Mouse (Mus musculus): ENCODE results near the gene Iqsec1.

Gene Iqsec1

GRCm38 (mm10) chr6:90892401-90892800, 96.1 kb downstream of the Iqsec1 start:
- no peak overlapping the region for H3K4me3 ChIP-seq (replicated peaks; ENCODE audit: low read length)
- H3K27me3 ChIP-seq (ENCODE audit: insufficient read depth, low read length) = no peaks in the 10 kb centered on the region
- no peaks in the 10 kb centered on the region for H3K36me3 ChIP-seq (ENCODE audit: insufficient read depth, low read length)
- H3K4me1 ChIP-seq (replicated peaks; ENCODE audit: low read depth, low read length) = peaks cover under 1% of the 10 kb centered on the region; the same call in 1 of the 2 replicates
- no peaks in the 10 kb centered on the region for H3K9me3 ChIP-seq (ENCODE audit: low read length)
- TF ChIP-seq NANOG (IDR thresholded peaks at IDR 0.05; ENCODE audit: borderline replicate concordance, low read length) (no peak), POU5F1 (IDR thresholded peaks at IDR 0.05; ENCODE audit: borderline replicate concordance, low read length) (no peak), CTCF (conservative IDR thresholded peaks at IDR 0.05; ENCODE audit: low read length) (no peak)

- TF ChIP-seq POU5F1 (IDR thresholded peaks at IDR 0.05; ENCODE audit: borderline replicate concordance, low read length) (no peak), CTCF (conservative IDR thresholded peaks at IDR 0.05; ENCODE audit: low read length) (no peak), NANOG (IDR thresholded peaks at IDR 0.05; ENCODE audit: borderline replicate concordance, low read length) (no peak)
- H3K27me3 ChIP-seq (ENCODE audit: insufficient read depth, low read length) = no peaks in the 10 kb centered on the region
- peaks cover 7% of the 10 kb centered on the region for H3K4me1 ChIP-seq (replicated peaks; ENCODE audit: low read depth, low read length)
- no peaks in the 10 kb centered on the region for H3K36me3 ChIP-seq (ENCODE audit: insufficient read depth, low read length)
- no peaks in the 10 kb centered on the region for H3K9me3 ChIP-seq (ENCODE audit: low read length)
- no peak overlapping the region for H3K4me3 ChIP-seq (replicated peaks; ENCODE audit: low read length)
These were observed 98.9 kb downstream of the Iqsec1 start for GRCm38 (mm10) chr6:90889356-90890285.

GRCm38 (mm10) chr6:90887024-90887775, 101.3 kb downstream of the Iqsec1 start:
- TF ChIP-seq CTCF (conservative IDR thresholded peaks at IDR 0.05; ENCODE audit: low read length) (no peak), POU5F1 (IDR thresholded peaks at IDR 0.05; ENCODE audit: borderline replicate concordance, low read length) (no peak), NANOG (IDR thresholded peaks at IDR 0.05; ENCODE audit: borderline replicate concordance, low read length) (no peak)
- H3K4me1 ChIP-seq (replicated peaks; ENCODE audit: low read depth, low read length) = peaks cover 7% of the 10 kb centered on the region
- no peaks in the 10 kb centered on the region for H3K27me3 ChIP-seq (ENCODE audit: insufficient read depth, low read length)

GRCm38 (mm10) chr6:90885626-90886025, 102.9 kb downstream of the Iqsec1 start:
- TF ChIP-seq NANOG (IDR thresholded peaks at IDR 0.05; ENCODE audit: borderline replicate concordance, low read length) (no peak), POU5F1 (IDR thresholded peaks at IDR 0.05; ENCODE audit: borderline replicate concordance, low read length) (no peak), CTCF (conservative IDR thresholded peaks at IDR 0.05; ENCODE audit: low read length) (no peak)

More at GRCm38 (mm10) chr6:90887024-90887775, 101.3 kb downstream of the Iqsec1 start:
- no peaks in the 10 kb centered on the region for H3K9me3 ChIP-seq (ENCODE audit: low read length)
- H3K36me3 ChIP-seq (ENCODE audit: insufficient read depth, low read length) = no peaks in the 10 kb centered on the region
- no peak overlapping the region for H3K4me3 ChIP-seq (replicated peaks; ENCODE audit: low read length)

GRCm38 (mm10) chr6:90884631-90885030, 103.9 kb downstream of the Iqsec1 start:
- TF ChIP-seq POU5F1 (IDR thresholded peaks at IDR 0.05; ENCODE audit: borderline replicate concordance, low read length) (no peak), CTCF (conservative IDR thresholded peaks at IDR 0.05; ENCODE audit: low read length) (no peak), NANOG (IDR thresholded peaks at IDR 0.05; ENCODE audit: borderline replicate concordance, low read length) (no peak)
- no peaks in the 10 kb centered on the region for H3K36me3 ChIP-seq (ENCODE audit: insufficient read depth, low read length)
- no peaks in the 10 kb centered on the region for H3K9me3 ChIP-seq (ENCODE audit: low read length)
- peaks cover 7% of the 10 kb centered on the region for H3K4me1 ChIP-seq (replicated peaks; ENCODE audit: low read depth, low read length)
- no peaks in the 10 kb centered on the region for H3K27me3 ChIP-seq (ENCODE audit: insufficient read depth, low read length)
- no peak overlapping the region for H3K4me3 ChIP-seq (replicated peaks; ENCODE audit: low read length)

More at GRCm38 (mm10) chr6:90885626-90886025, 102.9 kb downstream of the Iqsec1 start:
- Histone ChIP-seq H3K4me1 (replicated peaks; ENCODE audit: low read depth, low read length) (peaks cover 7% of the 10 kb centered on the region), H3K9me3 (ENCODE audit: low read length) (no peaks in the 10 kb centered on the region), H3K27me3 (ENCODE audit: insufficient read depth, low read length) (no peaks in the 10 kb centered on the region), H3K36me3 (ENCODE audit: insufficient read depth, low read length) (no peaks in the 10 kb centered on the region), H3K4me3 (replicated peaks; ENCODE audit: low read length) (no peak overlapping the region)

- Histone ChIP-seq H3K4me1 (replicated peaks; ENCODE audit: low read depth, low read length) (no peaks in the 10 kb centered on the region), H3K4me3 (replicated peaks; ENCODE audit: low read length) (no peak overlapping the region), H3K36me3 (ENCODE audit: insufficient read depth, low read length) (no peaks in the 10 kb centered on the region), H3K9me3 (ENCODE audit: low read length) (no peaks in the 10 kb centered on the region), H3K27me3 (ENCODE audit: insufficient read depth, low read length) (no peaks in the 10 kb centered on the region)
- TF ChIP-seq POU5F1 (IDR thresholded peaks at IDR 0.05; ENCODE audit: borderline replicate concordance, low read length) (no peak), NANOG (IDR thresholded peaks at IDR 0.05; ENCODE audit: borderline replicate concordance, low read length) (no peak)
These were observed 107.5 kb downstream of the Iqsec1 start for GRCm38 (mm10) chr6:90880975-90881374.

GRCm38 (mm10) chr6:90880404-90880803, 108.1 kb downstream of the Iqsec1 start:
- Histone ChIP-seq H3K9me3 (ENCODE audit: low read length) (no peaks in the 10 kb centered on the region), H3K4me3 (replicated peaks; ENCODE audit: low read length) (no peak overlapping the region)

GRCm38 (mm10) chr6:90871581-90871980, 116.9 kb downstream of the Iqsec1 start:
- H3K4me3 ChIP-seq (replicated peaks; ENCODE audit: low read length) = no peak overlapping the region
- H3K36me3 ChIP-seq (ENCODE audit: insufficient read depth, low read length) = no peaks in the 10 kb centered on the region
- no peaks in the 10 kb centered on the region for H3K9me3 ChIP-seq (ENCODE audit: low read length)
- no peaks in the 10 kb centered on the region for H3K4me1 ChIP-seq (replicated peaks; ENCODE audit: low read depth, low read length)
- TF ChIP-seq POU5F1 (IDR thresholded peaks at IDR 0.05; ENCODE audit: borderline replicate concordance, low read length) = no peak
- TF ChIP-seq NANOG (IDR thresholded peaks at IDR 0.05; ENCODE audit: borderline replicate concordance, low read length) = no peak
- no peaks in the 10 kb centered on the region for H3K27me3 ChIP-seq (ENCODE audit: insufficient read depth, low read length)

More at GRCm38 (mm10) chr6:90880404-90880803, 108.1 kb downstream of the Iqsec1 start:
- Histone ChIP-seq H3K36me3 (ENCODE audit: insufficient read depth, low read length) (no peaks in the 10 kb centered on the region), H3K27me3 (ENCODE audit: insufficient read depth, low read length) (no peaks in the 10 kb centered on the region), H3K4me1 (replicated peaks; ENCODE audit: low read depth, low read length) (no peaks in the 10 kb centered on the region)
- TF ChIP-seq CTCF (conservative IDR thresholded peaks at IDR 0.05; ENCODE audit: low read length) (no peak), NANOG (IDR thresholded peaks at IDR 0.05; ENCODE audit: borderline replicate concordance, low read length) (no peak), POU5F1 (IDR thresholded peaks at IDR 0.05; ENCODE audit: borderline replicate concordance, low read length) (no peak)
